In the genomic region with DNA sequence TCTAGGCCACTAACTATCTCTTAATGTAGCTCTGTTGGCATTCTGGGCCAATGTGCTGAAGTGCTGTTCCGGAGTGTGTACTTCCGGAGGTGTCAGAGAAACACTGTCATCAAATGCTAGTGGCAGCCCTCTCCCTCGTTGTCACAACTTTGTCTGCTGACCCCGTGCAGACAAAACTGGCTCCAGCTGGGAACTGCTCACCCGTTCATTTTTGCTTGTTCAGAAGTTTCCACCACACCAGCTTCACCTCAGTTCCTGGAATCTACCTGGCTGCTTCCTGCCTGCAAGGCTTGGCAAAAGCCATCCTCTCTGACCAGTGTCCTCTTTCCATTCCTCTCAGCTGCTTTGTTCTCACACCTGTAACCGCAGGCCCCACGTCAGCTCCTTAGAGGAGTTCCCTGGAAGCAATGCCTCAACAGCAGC, we compare ENCODE assay signal across 15 mouse cellular contexts. TPM values are rescaled to one million over a fixed set of nuclear protein-coding genes. Genes with fewer than 3 reads are reported as not detected.
DNase-seq lines count a peak whose midpoint lies in the region; ATAC-seq and TF ChIP-seq lines count a peak whose summit lies in the region.
"Had no signal": no experiment of that assay in that cellular context is flagged by ENCODE, and none has a peak within 500 bp of the region (broad histone marks: within the 10 kb centered on the region; RNA-seq: fewer than 3 reads in every experiment).

No protein-coding gene starts in this region.

- peak overlapping the region; percentile 81 for H3K27ac ChIP-seq in heart, embryonic 15.5 days
- peak overlapping the region; percentile 58 for H3K27ac ChIP-seq in small intestine, adult 2 months (ENCODE audit: insufficient read depth, low read depth, low read length)
- H3K27ac ChIP-seq: embryonic facial prominence, embryonic 15.5 days; hindbrain, embryonic 10.5 days; intestine, embryonic 15.5 days; left cerebral cortex, adult 2 months had no signal

- 0 out of 2 replicates have a peak overlapping the region, but pooled peaks have one; percentile 5 for H3K4me2 ChIP-seq in heart, embryonic 15.5 days
- H3K4me2 ChIP-seq: embryonic facial prominence, embryonic 15.5 days; intestine, embryonic 15.5 days had no signal

- DNase-seq in kidney, postnatal 14 days: peak; percentile 8
- DNase-seq in kidney, postnatal 25 days: no peak
- peak; percentile 38 for DNase-seq in heart, adult 8-10 months (ENCODE audit: low spot score)
- DNase-seq in layer of hippocampus, postnatal 14 days (ENCODE audit: low spot score in 2 of 2): no peak
- DNase-seq in left cerebral cortex, postnatal 4 days: no peak
- DNase-seq: adrenal gland, postnatal 36 days; liver, postnatal 0 days had no signal

- no peak overlapping the region for H3K9ac ChIP-seq in heart, embryonic 15.5 days
- H3K9ac ChIP-seq: embryonic facial prominence, embryonic 15.5 days; intestine, embryonic 15.5 days; liver, postnatal 0 days had no signal

- no peaks in the 10 kb centered on the region for H3K36me3 ChIP-seq in heart, embryonic 15.5 days
- peaks cover 2% of the 10 kb centered on the region for H3K36me3 ChIP-seq in small intestine, adult 2 months (ENCODE audit: control insufficient read depth, insufficient read depth, low read length)
- H3K36me3 ChIP-seq: embryonic facial prominence, embryonic 15.5 days; hindbrain, embryonic 10.5 days; intestine, embryonic 15.5 days had no signal

- TF ChIP-seq POLR2A in small intestine, adult 2 months (IDR thresholded peaks at IDR 0.05; ENCODE audit: low read depth, low read length): no peak

- peaks cover 11% of the 10 kb centered on the region for H3K4me1 ChIP-seq in heart, embryonic 15.5 days (replicated peaks)
- peaks cover 9% of the 10 kb centered on the region; the same call in 1 of the 2 replicates for H3K4me1 ChIP-seq in small intestine, adult 2 months (ENCODE audit: control insufficient read depth, insufficient read depth, insufficient read length, low read length)
- H3K4me1 ChIP-seq: embryonic facial prominence, embryonic 15.5 days; hindbrain, embryonic 10.5 days; intestine, embryonic 15.5 days had no signal

- TF ChIP-seq CTCF in small intestine, adult 2 months (IDR thresholded peaks at IDR 0.05; ENCODE audit: extremely low read depth, insufficient read length, insufficient replicate concordance, low read depth, low read length): no peak

- no peak overlapping the region for H3K4me3 ChIP-seq in heart, embryonic 15.5 days
- H3K4me3 ChIP-seq in small intestine, adult 2 months (ENCODE audit: low read depth, low read length): no peak overlapping the region
- H3K4me3 ChIP-seq: embryonic facial prominence, embryonic 15.5 days; hindbrain, embryonic 10.5 days; intestine, embryonic 15.5 days; left cerebral cortex, adult 2 months had no signal

- WGBS in heart, embryonic 15.5 days: 47% methylated on average over 7 of the region's 7 CpGs
- 63% methylated on average over 7 of the region's 7 CpGs for WGBS in small intestine, adult 2 months

- H3K27me3 ChIP-seq in heart, embryonic 15.5 days: no peaks in the 10 kb centered on the region
- no peaks in the 10 kb centered on the region for H3K27me3 ChIP-seq in small intestine, adult 2 months (ENCODE audit: control insufficient read depth, insufficient read depth, low read length)
- H3K27me3 ChIP-seq: embryonic facial prominence, embryonic 15.5 days; intestine, embryonic 15.5 days had no signal

- intact Hi-C loops in left cerebral cortex, postnatal 4 days (cut with DNase I): no loop called here

- peak; percentile 84; the same call in 1 of the 2 replicates for ATAC-seq in heart, embryonic 15.5 days (replicated peaks; ENCODE audit: insufficient number of reproducible peaks, insufficient read depth, low FRiP score, low read depth)
- no peak for ATAC-seq in monocyte, adult 5-6 weeks (replicated peaks; ENCODE audit: insufficient number of reproducible peaks, low FRiP score, low TSS enrichment, poor library complexity, severe bottlenecking)
- ATAC-seq: forebrain, embryonic 14.5 days; liver, postnatal 0 days had no signal

- H3K9me3 ChIP-seq in heart, embryonic 15.5 days (replicated peaks): no peaks in the 10 kb centered on the region
- H3K9me3 ChIP-seq: embryonic facial prominence, embryonic 15.5 days; hindbrain, embryonic 10.5 days; intestine, embryonic 15.5 days had no signal

RNA-seq across cellular contexts. Expression of a gene that starts 50.4 kb away (rescaled TPM):
- 10 to 100 TPM; 23.5 to 26.9 (median 26.6) TPM for total RNA-seq in heart, adult 8-10 months (2022)
- 43.2 and 45.5 TPM in 2 replicates for polyA plus RNA-seq in heart, embryonic 15.5 days (2015; fragmentation: Nextera tagmentation; extraction: Ambion mirVana)
- 16.3 and 22.6 TPM in 2 replicates for polyA plus RNA-seq in small intestine, adult 2 months (2012; rRNA removed)
- total RNA-seq in layer of hippocampus, postnatal 14 days (2021): 10 to 100 TPM; 34.2 to 34.4 TPM
- total RNA-seq in left cerebral cortex, postnatal 4 days (2021): 10 to 100 TPM; 26.3 to 33.6 TPM
- 4.5 to 9.5 TPM (median 9.4 TPM) in 3 replicates for total RNA-seq in monocyte, adult 5-6 weeks (2017)

Comparison
In these comparisons a context has a peak if more than half of its experiments do, and no peak if none do; other contexts are left out.
1. DNase-seq: peak in kidney, postnatal 14 days (single experiment) and heart, adult 8-10 months (single experiment); none in kidney, postnatal 25 days (0 of 2), layer of hippocampus, postnatal 14 days (0 of 2) and left cerebral cortex, postnatal 4 days (single experiment).